Mouse (Mus musculus): ENCODE measurements around the gene Pard3b. TPM values are rescaled to one million over a fixed set of nuclear protein-coding genes. Genes with fewer than 3 reads are reported as not detected.

Gene Pard3b
- polyA plus RNA-seq, 1 experiment from 2014 or later: 19.9 TPM

- H3K9me3 ChIP-seq: no peaks in the 10 kb centered on the region
- no peak overlapping the region for H3K27ac ChIP-seq
- no peaks in the 10 kb centered on the region for H3K36me3 ChIP-seq
- ATAC-seq (ENCODE audit: insufficient number of reproducible peaks, insufficient read depth, low FRiP score, low TSS enrichment, low read depth): no peak
- no peaks in the 10 kb centered on the region for H3K4me1 ChIP-seq
- 39% methylated on average over 8 of the region's 8 CpGs for WGBS
- H3K9ac ChIP-seq: no peak overlapping the region
- no peak overlapping the region for H3K4me2 ChIP-seq
- H3K4me3 ChIP-seq: no peak overlapping the region
- H3K27me3 ChIP-seq: no peaks in the 10 kb centered on the region
These were observed 46.7 kb downstream of the Pard3b start for GRCm38 (mm10) chr1:61685221-61685814.

DNA sequence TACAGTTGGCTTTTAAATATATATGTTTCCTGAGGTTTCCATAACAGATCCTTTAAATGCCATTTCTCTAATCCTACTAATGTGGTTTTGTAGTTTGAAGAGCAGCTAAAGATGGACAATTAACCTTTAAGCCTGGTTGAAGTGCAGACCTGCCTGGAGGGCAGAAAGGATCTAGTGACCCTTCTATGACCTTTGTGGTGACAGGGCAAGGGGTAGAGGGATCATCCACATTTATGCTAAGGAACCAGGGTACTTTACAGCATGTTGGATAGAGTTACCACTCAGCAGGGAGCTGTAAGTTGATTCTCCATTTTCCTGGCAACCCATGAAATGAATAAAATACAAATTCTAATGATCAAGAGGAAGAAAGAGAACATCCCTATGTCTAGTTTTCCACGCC is 47.3 kb downstream of the Pard3b start:
- H3K27me3 ChIP-seq: no peaks in the 10 kb centered on the region
- H3K9me3 ChIP-seq: no peaks in the 10 kb centered on the region
- no peaks in the 10 kb centered on the region for H3K4me1 ChIP-seq
- H3K9ac ChIP-seq: no peak overlapping the region
- H3K4me2 ChIP-seq: no peak overlapping the region
- H3K27ac ChIP-seq: no peak overlapping the region
- no peak overlapping the region for H3K4me3 ChIP-seq
- no peak for ATAC-seq (ENCODE audit: insufficient number of reproducible peaks, insufficient read depth, low FRiP score, low TSS enrichment, low read depth)
- WGBS: 64% methylated on average over 1 of the region's 1 CpGs
- H3K36me3 ChIP-seq: no peaks in the 10 kb centered on the region

DNA sequence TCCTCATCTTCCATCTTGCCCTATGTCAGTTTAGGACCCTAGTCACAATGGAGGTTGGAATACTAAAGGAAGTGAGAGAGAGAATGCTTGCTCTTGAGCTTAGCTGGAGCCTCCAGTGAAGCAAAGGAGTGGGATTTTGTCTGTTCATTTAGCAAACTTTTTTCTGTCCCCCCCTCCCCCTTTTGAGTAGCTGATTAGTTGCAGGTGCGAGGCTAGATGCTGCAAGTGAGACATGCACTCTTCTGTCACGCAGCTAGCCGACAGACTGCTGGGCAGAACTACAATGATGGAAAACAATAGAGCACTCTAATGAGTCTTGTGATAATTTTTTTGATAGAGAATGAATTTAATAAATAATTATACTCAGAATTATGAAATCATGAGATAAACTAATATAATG is 49.7 kb downstream of the Pard3b start:
- Histone ChIP-seq H3K27ac (no peak overlapping the region), H3K4me3 (no peak overlapping the region), H3K27me3 (no peaks in the 10 kb centered on the region), H3K36me3 (no peaks in the 10 kb centered on the region), H3K9me3 (no peaks in the 10 kb centered on the region), H3K4me2 (no peak overlapping the region), H3K9ac (no peak overlapping the region), H3K4me1 (no peaks in the 10 kb centered on the region)
- WGBS: 44% methylated on average over 3 of the region's 3 CpGs
- no peak for ATAC-seq (ENCODE audit: insufficient number of reproducible peaks, insufficient read depth, low FRiP score, low TSS enrichment, low read depth)

DNA sequence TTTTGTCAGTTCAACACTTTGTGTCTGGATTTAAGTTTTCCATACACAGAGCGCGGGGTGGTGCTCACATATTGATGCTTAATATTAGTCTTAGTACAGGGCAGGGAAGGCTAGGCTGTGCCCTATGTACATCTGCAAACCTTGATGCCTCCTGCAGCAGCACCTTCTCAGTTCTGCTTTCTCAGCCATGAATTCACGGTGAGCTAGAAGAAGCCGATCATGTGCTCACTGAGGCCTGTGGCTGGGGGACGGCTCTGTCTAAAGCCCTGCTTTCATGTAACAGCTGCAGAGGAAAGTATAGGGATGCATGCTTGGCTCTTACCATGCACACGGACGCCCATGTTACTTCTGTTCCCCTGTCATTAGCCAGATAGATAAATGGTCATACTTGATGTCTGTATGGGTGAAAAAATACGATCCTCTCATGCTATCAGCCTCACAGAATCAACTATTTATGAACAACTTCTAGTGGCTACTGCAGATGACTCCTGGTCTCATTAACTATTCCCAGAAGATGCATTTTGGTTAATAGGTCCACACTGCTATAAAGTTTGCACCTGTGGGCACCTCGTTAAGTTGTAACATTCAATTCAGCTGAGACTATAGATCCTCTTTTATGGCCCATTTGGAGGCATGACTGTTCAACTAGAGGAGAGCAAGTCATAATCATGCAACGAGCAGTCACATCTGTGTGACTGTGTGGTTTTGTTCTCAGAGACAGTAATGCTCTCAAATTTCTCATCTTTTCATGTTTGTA is 60.0 kb downstream of the Pard3b start:
- Histone ChIP-seq H3K36me3 (no peaks in the 10 kb centered on the region), H3K4me3 (no peak overlapping the region), H3K9me3 (no peaks in the 10 kb centered on the region), H3K4me2 (no peak overlapping the region), H3K9ac (no peak overlapping the region), H3K4me1 (no peaks in the 10 kb centered on the region), H3K27ac (no peak overlapping the region), H3K27me3 (no peaks in the 10 kb centered on the region)
- WGBS: 85% methylated on average over 10 of the region's 10 CpGs
- no peak for ATAC-seq (ENCODE audit: insufficient number of reproducible peaks, insufficient read depth, low FRiP score, low TSS enrichment, low read depth)

DNA sequence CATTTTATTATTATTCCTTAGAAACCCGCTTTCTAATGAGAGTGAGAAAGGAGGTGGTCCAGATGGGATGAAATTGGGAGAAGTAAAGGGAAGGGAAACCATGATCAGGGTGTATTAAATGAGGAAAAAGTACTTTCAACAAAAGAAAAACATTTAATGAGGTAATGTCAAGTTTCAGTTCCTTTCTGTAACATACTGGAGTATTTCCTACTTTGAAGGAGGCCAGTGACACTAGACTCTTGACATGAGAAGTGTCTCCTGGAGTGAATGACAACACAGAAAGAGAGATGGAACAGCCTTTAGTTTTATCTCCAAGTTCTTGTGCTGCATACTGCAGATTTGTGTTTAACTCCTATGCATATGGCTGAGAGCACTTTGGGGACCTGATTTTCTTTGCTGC is 71.2 kb downstream of the Pard3b start:
- no peaks in the 10 kb centered on the region for H3K27me3 ChIP-seq
- H3K27ac ChIP-seq: no peak overlapping the region
- no peaks in the 10 kb centered on the region for H3K4me1 ChIP-seq
- H3K9ac ChIP-seq: no peak overlapping the region
- H3K4me3 ChIP-seq: no peak overlapping the region
- no peaks in the 10 kb centered on the region for H3K36me3 ChIP-seq
- no peaks in the 10 kb centered on the region for H3K9me3 ChIP-seq
- WGBS: 75% methylated on average over 1 of the region's 1 CpGs
- no peak overlapping the region for H3K4me2 ChIP-seq
- ATAC-seq (ENCODE audit: insufficient number of reproducible peaks, insufficient read depth, low FRiP score, low TSS enrichment, low read depth): no peak

DNA sequence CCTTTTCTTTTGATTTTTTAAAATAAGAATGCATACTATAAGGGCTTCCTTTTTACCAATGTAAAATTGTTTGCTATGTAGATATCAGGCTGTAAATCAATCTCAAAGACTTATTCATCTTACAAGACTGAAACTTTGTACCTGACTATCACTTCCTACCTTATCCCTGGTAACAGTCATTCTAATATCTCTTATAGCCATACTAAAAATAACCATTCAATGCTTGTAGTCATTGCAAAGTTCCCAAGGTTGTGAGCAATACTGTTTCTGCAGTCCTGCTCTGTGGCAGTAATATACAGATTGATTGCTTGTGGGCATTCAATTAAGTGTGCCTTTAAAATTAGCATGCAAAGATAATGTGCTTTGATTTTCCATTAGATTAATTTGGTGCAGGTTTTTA is 72.9 kb downstream of the Pard3b start:
- Histone ChIP-seq H3K27ac (no peak overlapping the region), H3K4me3 (no peak overlapping the region), H3K9me3 (no peaks in the 10 kb centered on the region), H3K27me3 (no peaks in the 10 kb centered on the region), H3K36me3 (no peaks in the 10 kb centered on the region), H3K4me1 (peaks cover 4% of the 10 kb centered on the region), H3K9ac (no peak overlapping the region), H3K4me2 (no peak overlapping the region)
- ATAC-seq (ENCODE audit: insufficient number of reproducible peaks, insufficient read depth, low FRiP score, low TSS enrichment, low read depth): no peak

DNA sequence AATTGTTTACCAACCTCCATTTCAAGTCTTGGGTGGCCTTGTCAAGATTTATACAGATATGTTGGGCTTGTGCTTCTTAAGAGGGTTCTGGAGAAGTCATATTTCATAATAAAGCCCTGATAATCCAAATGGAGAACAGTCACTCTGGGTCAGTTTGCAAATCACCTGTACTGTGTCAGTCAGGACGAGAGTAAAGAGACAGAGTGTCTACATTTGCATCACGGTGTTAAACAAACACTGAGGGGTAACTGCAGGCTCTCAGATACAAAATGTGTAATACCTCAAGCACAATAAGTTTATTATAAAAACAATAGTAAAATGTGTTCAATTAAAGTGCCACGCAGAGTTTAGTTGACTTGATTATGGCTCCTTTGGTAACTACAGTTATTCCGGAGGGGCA is 91.0 kb downstream of the Pard3b start:
- no peak for ATAC-seq (ENCODE audit: insufficient number of reproducible peaks, insufficient read depth, low FRiP score, low TSS enrichment, low read depth)
- Histone ChIP-seq H3K36me3 (no peaks in the 10 kb centered on the region), H3K9ac (no peak overlapping the region), H3K4me1 (no peaks in the 10 kb centered on the region), H3K4me3 (no peak overlapping the region), H3K27me3 (no peaks in the 10 kb centered on the region), H3K4me2 (no peak overlapping the region), H3K27ac (no peak overlapping the region), H3K9me3 (no peaks in the 10 kb centered on the region)
- WGBS: 75% methylated on average over 4 of the region's 4 CpGs

DNA sequence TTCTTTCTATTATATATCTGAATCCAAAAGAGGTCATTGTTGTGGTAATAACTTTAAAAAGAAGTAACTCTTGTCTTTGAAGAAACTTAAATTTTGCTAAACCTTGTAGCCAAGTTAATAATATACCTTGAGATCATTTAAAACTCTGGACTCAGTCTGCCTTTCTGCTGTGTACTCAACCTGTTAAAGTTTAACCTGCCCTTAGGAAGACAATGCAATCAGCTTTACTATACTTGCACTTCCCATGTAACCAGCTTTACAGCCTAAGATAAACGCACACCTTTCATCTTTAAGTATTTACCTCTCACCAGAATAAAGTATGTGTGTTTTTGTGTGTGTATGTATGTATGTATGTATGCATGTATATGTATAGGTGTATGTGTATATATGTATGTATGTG is 97.9 kb downstream of the Pard3b start:
- no peak for ATAC-seq (ENCODE audit: insufficient number of reproducible peaks, insufficient read depth, low FRiP score, low TSS enrichment, low read depth)

DNA sequence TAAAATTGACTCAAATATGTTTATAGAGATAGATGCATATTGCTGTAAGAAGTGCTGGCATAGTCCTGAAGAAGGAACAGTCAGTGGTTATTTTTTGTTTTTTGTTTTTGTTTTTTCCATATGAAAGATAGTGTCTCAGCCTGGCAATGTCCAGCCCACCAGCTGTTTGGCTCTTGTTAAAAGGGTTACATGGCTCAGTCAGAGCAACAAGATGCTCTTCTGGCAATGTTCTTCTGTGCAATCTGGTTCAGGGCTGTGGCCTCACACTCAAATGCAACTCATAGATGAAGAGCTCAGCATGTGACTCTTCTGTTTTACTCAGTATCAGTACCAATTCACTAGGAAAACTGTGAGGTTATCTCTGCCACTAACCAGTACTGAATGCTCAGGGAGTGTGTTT is 104.2 kb downstream of the Pard3b start:
- H3K4me1 ChIP-seq: no peaks in the 10 kb centered on the region; the same call in 1 of the 2 replicates

More for the DNA sequence above, 97.9 kb downstream of the Pard3b start:
- Histone ChIP-seq H3K27me3 (no peaks in the 10 kb centered on the region), H3K4me3 (no peak overlapping the region), H3K4me2 (no peak overlapping the region), H3K9ac (no peak overlapping the region), H3K36me3 (no peaks in the 10 kb centered on the region), H3K4me1 (no peaks in the 10 kb centered on the region), H3K9me3 (no peaks in the 10 kb centered on the region), H3K27ac (no peak overlapping the region)
- WGBS: 100% methylated on average over 1 of the region's 1 CpGs

GRCm38 (mm10) chr1:61747481-61747880 is 108.9 kb downstream of the Pard3b start:
- H3K4me2 ChIP-seq: no peak overlapping the region
- H3K27me3 ChIP-seq: no peaks in the 10 kb centered on the region
- no peaks in the 10 kb centered on the region for H3K4me1 ChIP-seq
- no peak for ATAC-seq (ENCODE audit: insufficient number of reproducible peaks, insufficient read depth, low FRiP score, low TSS enrichment, low read depth)
- no peak overlapping the region for H3K4me3 ChIP-seq
- no peak overlapping the region for H3K9ac ChIP-seq
- H3K27ac ChIP-seq: no peak overlapping the region
- no peaks in the 10 kb centered on the region for H3K36me3 ChIP-seq
- H3K9me3 ChIP-seq: no peaks in the 10 kb centered on the region

More for the DNA sequence above, 104.2 kb downstream of the Pard3b start:
- Histone ChIP-seq H3K36me3 (no peaks in the 10 kb centered on the region), H3K9ac (no peak overlapping the region), H3K9me3 (no peaks in the 10 kb centered on the region), H3K4me2 (no peak overlapping the region), H3K4me3 (no peak overlapping the region), H3K27me3 (no peaks in the 10 kb centered on the region), H3K27ac (no peak overlapping the region)
- no peak for ATAC-seq (ENCODE audit: insufficient number of reproducible peaks, insufficient read depth, low FRiP score, low TSS enrichment, low read depth)

DNA sequence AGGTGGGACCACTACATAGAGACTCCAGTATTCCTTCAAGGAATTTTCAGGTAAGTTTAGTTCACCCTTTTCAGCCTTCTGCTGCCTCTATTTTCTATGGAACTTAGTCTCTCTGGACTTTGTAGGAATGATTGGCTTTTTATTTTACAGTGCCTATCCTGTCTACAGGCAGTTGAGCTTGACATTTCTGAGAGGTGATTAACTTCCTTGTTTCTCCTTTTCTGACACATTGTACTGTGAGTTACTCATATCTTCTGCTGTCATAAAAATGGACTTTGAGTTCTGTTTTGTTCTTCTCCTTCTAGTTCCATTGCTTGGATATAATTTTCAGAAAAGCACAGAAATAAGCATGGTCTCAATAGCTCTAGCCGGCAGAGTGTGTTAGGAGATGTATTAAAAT is 112.4 kb downstream of the Pard3b start:
- no peaks in the 10 kb centered on the region for H3K9me3 ChIP-seq
- no peak overlapping the region for H3K4me3 ChIP-seq
- ATAC-seq (ENCODE audit: insufficient number of reproducible peaks, insufficient read depth, low FRiP score, low TSS enrichment, low read depth): no peak
- no peak overlapping the region for H3K9ac ChIP-seq
- H3K4me2 ChIP-seq: no peak overlapping the region
- no peak overlapping the region for H3K27ac ChIP-seq
- no peaks in the 10 kb centered on the region for H3K27me3 ChIP-seq
- no peaks in the 10 kb centered on the region for H3K36me3 ChIP-seq
- WGBS: 94% methylated on average over 1 of the region's 1 CpGs
- H3K4me1 ChIP-seq: no peaks in the 10 kb centered on the region

GRCm38 (mm10) chr1:61756771-61757170 is 118.1 kb downstream of the Pard3b start:
- Histone ChIP-seq H3K27me3 (no peaks in the 10 kb centered on the region), H3K27ac (no peak overlapping the region), H3K9ac (no peak overlapping the region), H3K4me2 (no peak overlapping the region), H3K36me3 (no peaks in the 10 kb centered on the region), H3K4me3 (no peak overlapping the region), H3K4me1 (no peaks in the 10 kb centered on the region), H3K9me3 (no peaks in the 10 kb centered on the region)
- no peak for ATAC-seq (ENCODE audit: insufficient number of reproducible peaks, insufficient read depth, low FRiP score, low TSS enrichment, low read depth)
- 85% methylated on average over 1 of the region's 1 CpGs for WGBS
